Mouse (Mus musculus): ENCODE results near the gene Fcgr3.

Gene Fcgr3

GRCm38 (mm10) chr1:171011733-171012132 lies 53.0 kb downstream of the Fcgr3 start:
- DNase-seq (ENCODE audit: low spot score in 2 of 2) = no peak

- DNase-seq (ENCODE audit: low spot score in 2 of 2) = peak; percentile 25 to 58
These were observed 57.8 kb downstream of the Fcgr3 start for GRCm38 (mm10) chr1:171006905-171007304.

- no peak for DNase-seq (ENCODE audit: low spot score in 2 of 2)
These were observed 58.4 kb downstream of the Fcgr3 start for GRCm38 (mm10) chr1:171006335-171006734.

- no peak for DNase-seq (ENCODE audit: low spot score in 2 of 2)
These were observed 59.1 kb downstream of the Fcgr3 start for GRCm38 (mm10) chr1:171005586-171005985.

- DNase-seq (ENCODE audit: low spot score in 2 of 2) = no peak
These were observed 59.7 kb downstream of the Fcgr3 start for GRCm38 (mm10) chr1:171005081-171005480.

Data from natural killer cell, adult 2 months (primary cell).